Mouse (Mus musculus) myocyte (in vitro differentiated cells): ENCODE results near the gene Ugt1a7c. TPM values are rescaled to one million over a fixed set of nuclear protein-coding genes. Genes with fewer than 3 reads are reported as not detected.
"Not testable (repeated sequence)": the region's sequence is repeated elsewhere in the genome, so short reads cannot be mapped to it uniquely, and the experiment has no call there.

ENCODE experiments used
- H3K27me3 ChIP-seq: one replicate; pipeline ENCODE4 v1.6.1; 2011; ENCODE audit not compliant: control insufficient read depth, insufficient read depth, insufficient read length
- H3K36me3 ChIP-seq: one replicate; pipeline ENCODE4 v1.6.1; 2011; ENCODE audit not compliant: control insufficient read depth, insufficient read depth
- H3K4me2 ChIP-seq: one replicate; pipeline ENCODE4 v1.6.1; 2011; ENCODE audit warnings: low read depth, control low read depth
- H3K4me3 ChIP-seq: one replicate; pipeline ENCODE4 v1.5.1; 2011; ENCODE audit warnings: mild to moderate bottlenecking, control low read depth, moderate library complexity
- H3K79me2 ChIP-seq: one replicate; pipeline ENCODE4 v1.6.1; 2011; ENCODE audit not compliant: control insufficient read depth, insufficient read depth
- H3ac ChIP-seq: one replicate; pipeline ENCODE4 v1.6.1; 2011; ENCODE audit not compliant: control insufficient read depth, insufficient read length
- CEBPB ChIP-seq: IDR thresholded peaks from 2 replicates; pipeline ENCODE4 v1.6.1; 2011; ENCODE audit warnings: mild to moderate bottlenecking, moderate library complexity; ENCODE audit not compliant: poor library complexity, insufficient read depth, severe bottlenecking
- E2F4 ChIP-seq: IDR thresholded peaks from one replicate; pipeline ENCODE4 v1.6.1; 2011; ENCODE audit warnings: mild to moderate bottlenecking, control low read depth, moderate library complexity; ENCODE audit not compliant: insufficient read depth
- MAX ChIP-seq: IDR thresholded peaks from one replicate; pipeline ENCODE4 v1.6.1; 2011; ENCODE audit warnings: low read depth, mild to moderate bottlenecking, control low read depth
- MYOD1 ChIP-seq, 3 experiments: IDR thresholded peaks; one replicate each; pipeline ENCODE4 v1.6.1; 2011; ENCODE audit warnings: control low read depth in 2 of 3, low read depth in 2 of 3, mild to moderate bottlenecking in 2 of 3, moderate library complexity in 1 of 3; ENCODE audit not compliant: insufficient read length in 2 of 3, control insufficient read depth in 1 of 3
- MYOG ChIP-seq, 3 experiments: IDR thresholded peaks; one replicate each; pipeline ENCODE4 v1.6.1; 2011; ENCODE audit warnings: control low read depth in 2 of 3, low read depth in 2 of 3, mild to moderate bottlenecking in 2 of 3; ENCODE audit not compliant: insufficient read length in 2 of 3, control insufficient read depth in 1 of 3, insufficient read depth in 1 of 3
- POLR2A ChIP-seq: IDR thresholded peaks from one replicate; pipeline ENCODE4 v1.6.1; 2011; ENCODE audit warnings: low read depth, mild to moderate bottlenecking, control low read depth, moderate library complexity; ENCODE audit not compliant: insufficient read length
- POLR2AphosphoS2 ChIP-seq: IDR thresholded peaks from one replicate; pipeline ENCODE4 v1.6.1; 2011; ENCODE audit warnings: low read depth, control low read depth; ENCODE audit not compliant: insufficient read length
- REST ChIP-seq: IDR thresholded peaks from one replicate; pipeline ENCODE4 v1.6.1; 2011; ENCODE audit warnings: mild to moderate bottlenecking, control low read depth, moderate library complexity; ENCODE audit not compliant: insufficient read depth, insufficient read length
- SRF ChIP-seq: IDR thresholded peaks from one replicate; pipeline ENCODE4 v1.6.1; 2011; ENCODE audit warnings: low read depth; ENCODE audit not compliant: control insufficient read depth, insufficient read length
- TCF12 ChIP-seq: IDR thresholded peaks from one replicate; pipeline ENCODE4 v1.6.1; 2011; ENCODE audit warnings: mild to moderate bottlenecking, control low read depth; ENCODE audit not compliant: poor library complexity, insufficient read depth, severe bottlenecking
- TCF3 ChIP-seq: IDR thresholded peaks from one replicate; pipeline ENCODE4 v1.6.1; 2011; ENCODE audit warnings: low read depth, control low read depth; ENCODE audit not compliant: insufficient read length
- USF1 ChIP-seq: IDR thresholded peaks from one replicate; pipeline ENCODE4 v1.6.1; 2011; ENCODE audit warnings: low read depth, mild to moderate bottlenecking, control low read depth, moderate library complexity
- polyA plus RNA-seq: library from polyadenylated mRNA; unstranded; fragments of >200 nt; fragmentation: generic; extraction: Trizol; gene quantifications from one replicate; pipeline ENCODE4 v1.2.1, GENCODE M21; 2012; ENCODE audit warnings: missing spikeins

The Ugt1a7c gene
- polyA plus RNA-seq, 1 experiment: 0.18 TPM

DNA sequence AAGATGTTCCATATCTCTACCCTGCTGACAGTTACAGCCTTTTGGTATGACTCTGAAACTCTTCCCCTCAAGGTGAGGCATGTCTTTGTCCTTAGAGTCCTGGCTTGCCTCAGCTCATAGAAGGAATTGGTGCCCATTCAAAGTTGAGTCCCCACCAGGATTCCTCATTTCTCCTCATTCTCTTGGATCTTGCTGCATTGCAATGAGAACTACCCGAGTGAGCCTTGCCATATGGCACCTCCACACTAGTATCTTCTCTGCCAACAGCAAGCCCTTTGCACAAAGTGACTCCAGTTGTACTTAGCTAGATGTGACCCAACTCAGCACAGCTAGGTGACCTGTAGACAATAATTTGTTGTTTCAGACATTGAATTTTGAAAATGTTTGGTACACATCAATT, 128.7 kb downstream of the Ugt1a7c start:
- H3K79me2 ChIP-seq: no peaks in the 10 kb centered on the region
- H3K4me3 ChIP-seq: no peak overlapping the region
- H3K27me3 ChIP-seq: no peaks in the 10 kb centered on the region
- no peaks in the 10 kb centered on the region for H3K36me3 ChIP-seq
- H3ac ChIP-seq: no peak overlapping the region
- TF ChIP-seq REST: no peak
- TF ChIP-seq CEBPB: no peak
- no peak for TF ChIP-seq POLR2A
- no peak for TF ChIP-seq MYOG (IDR thresholded peaks at IDR 0.05; ENCODE audit: control insufficient read depth in 1 of 3, insufficient read depth in 1 of 3, insufficient read length in 2 of 3, low read depth in 2 of 3)
- TF ChIP-seq MAX: no peak
- no peak for TF ChIP-seq USF1
- no peak for TF ChIP-seq TCF3
- no peak for TF ChIP-seq MYOD1 (IDR thresholded peaks at IDR 0.05; ENCODE audit: control insufficient read depth in 1 of 3, insufficient read length in 2 of 3, low read depth in 2 of 3)
- no peak for TF ChIP-seq TCF12
- H3K4me2 ChIP-seq: no peak overlapping the region

- TF ChIP-seq POLR2A (no peak), REST (no peak), E2F4 (no peak), MYOD1 (IDR thresholded peaks at IDR 0.05; ENCODE audit: control insufficient read depth in 1 of 3, insufficient read length in 2 of 3, low read depth in 2 of 3) (no peak), TCF12 (no peak), MAX (no peak)
- Histone ChIP-seq H3K36me3 (no peaks in the 10 kb centered on the region), H3ac (no peak overlapping the region), H3K27me3 (no peaks in the 10 kb centered on the region), H3K79me2 (no peaks in the 10 kb centered on the region), H3K4me2 (no peak overlapping the region), H3K4me3 (no peak overlapping the region)
Measured at GRCm38 (mm10) chr1:88224029-88224776, 129.3 kb downstream of the Ugt1a7c start.

- not testable (repeated sequence) for H3K79me2 ChIP-seq, H3K4me2 ChIP-seq, H3K36me3 ChIP-seq, H3K4me3 ChIP-seq, H3ac ChIP-seq, H3K27me3 ChIP-seq
Measured at GRCm38 (mm10) chr1:88225301-88225700, 130.4 kb downstream of the Ugt1a7c start.

- no peak overlapping the region for H3K4me2 ChIP-seq
- H3K27me3 ChIP-seq: no peaks in the 10 kb centered on the region
- no peak for TF ChIP-seq TCF3
- TF ChIP-seq MYOG (IDR thresholded peaks at IDR 0.05; ENCODE audit: control insufficient read depth in 1 of 3, insufficient read depth in 1 of 3, insufficient read length in 2 of 3, low read depth in 2 of 3): no peak
- TF ChIP-seq E2F4: no peak
- TF ChIP-seq REST: no peak
- TF ChIP-seq MAX: no peak
- no peak for TF ChIP-seq POLR2A
- TF ChIP-seq CEBPB: no peak
- no peak for TF ChIP-seq POLR2AphosphoS2
- TF ChIP-seq SRF: no peak
- TF ChIP-seq USF1: no peak
- no peak for TF ChIP-seq MYOD1 (IDR thresholded peaks at IDR 0.05; ENCODE audit: control insufficient read depth in 1 of 3, insufficient read length in 2 of 3, low read depth in 2 of 3)
- TF ChIP-seq TCF12: no peak
- no peak overlapping the region for H3ac ChIP-seq
- H3K36me3 ChIP-seq: no peaks in the 10 kb centered on the region
- H3K4me3 ChIP-seq: no peak overlapping the region
- no peaks in the 10 kb centered on the region for H3K79me2 ChIP-seq
Measured at GRCm38 (mm10) chr1:88225741-88226140, 130.9 kb downstream of the Ugt1a7c start.

DNA sequence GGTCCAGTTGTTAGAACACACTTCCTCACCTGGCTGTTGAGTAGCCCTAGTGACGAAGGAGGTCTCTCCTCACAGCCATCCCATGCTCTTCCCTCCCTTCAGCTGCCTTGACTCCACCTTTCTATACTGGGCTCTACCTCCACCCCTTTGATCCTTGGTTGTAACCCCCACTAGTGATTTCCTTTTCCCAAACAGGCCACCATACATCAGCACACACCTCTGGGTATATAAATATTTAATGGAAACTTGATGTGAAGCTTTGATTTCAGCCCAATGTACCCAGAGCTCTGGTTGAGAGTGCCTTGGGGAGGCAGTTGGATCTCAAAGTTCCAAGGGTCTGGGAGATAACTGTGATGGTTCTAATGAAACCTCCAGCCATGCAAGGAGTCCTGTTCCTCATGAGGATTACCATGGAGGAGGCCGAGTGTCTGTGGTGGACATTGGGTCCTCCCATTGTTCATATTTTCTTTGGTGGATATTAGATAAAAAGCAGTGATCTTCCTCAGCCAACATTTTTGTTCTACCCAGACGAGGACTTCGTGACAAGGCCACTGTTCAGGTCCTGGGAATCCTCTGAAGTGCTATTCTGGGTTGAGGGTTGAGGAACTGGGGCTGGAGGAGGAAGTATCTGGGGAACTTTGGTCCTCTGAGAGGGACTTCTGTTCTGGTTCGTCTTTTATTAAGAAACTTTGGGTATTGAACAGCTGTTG, 132.0 kb downstream of the Ugt1a7c start, which contains the start of gene Mroh2a:
TSS of gene Mroh2a (plus strand) at position 317 of the 710 bp plus-strand sequence.
- no peaks in the 10 kb centered on the region for H3K36me3 ChIP-seq
- no peaks in the 10 kb centered on the region for H3K27me3 ChIP-seq
- TF ChIP-seq USF1: no peak
- no peak for TF ChIP-seq TCF12
- TF ChIP-seq POLR2A: no peak
- TF ChIP-seq MAX: no peak
- TF ChIP-seq POLR2AphosphoS2: no peak
- TF ChIP-seq MYOD1 (IDR thresholded peaks at IDR 0.05; ENCODE audit: control insufficient read depth in 1 of 3, insufficient read length in 2 of 3, low read depth in 2 of 3): no peak
- TF ChIP-seq REST: no peak
- TF ChIP-seq E2F4: no peak
- no peak for TF ChIP-seq TCF3
- no peak for TF ChIP-seq MYOG (IDR thresholded peaks at IDR 0.05; ENCODE audit: control insufficient read depth in 1 of 3, insufficient read depth in 1 of 3, insufficient read length in 2 of 3, low read depth in 2 of 3)
- TF ChIP-seq CEBPB: no peak
- TF ChIP-seq SRF: no peak
- H3K4me2 ChIP-seq: no peak within 1 kb of the TSS
- no peaks in the 10 kb centered on the region for H3K79me2 ChIP-seq
- no peak within 1 kb of the TSS for H3ac ChIP-seq
- H3K4me3 ChIP-seq: no peak within 1 kb of the TSS
